Mouse (Mus musculus) layer of hippocampus, adult 9-11 months (tissue): ENCODE data around the gene BC017158.

Experiments used
- DNase-seq: peaks from one replicate; pipeline ENCODE4 v3.0.0; 2022

BC017158 gene

GRCm38 (mm10) chr7:128307851-128308250 is 9.9 kb upstream of the BC017158 start:
- no peak for DNase-seq

- peak; percentile 31 for DNase-seq
Observed at GRCm38 (mm10) chr7:128304907-128305306, 6.9 kb upstream of the BC017158 start.

- no peak for DNase-seq
Observed at GRCm38 (mm10) chr7:128304198-128304597, 6.2 kb upstream of the BC017158 start.

GRCm38 (mm10) chr7:128302151-128302550 is 4.2 kb upstream of the BC017158 start:
- no peak for DNase-seq

- DNase-seq = no peak
Observed at GRCm38 (mm10) chr7:128300952-128301351, 3.0 kb upstream of the BC017158 start.

- peak; percentile 22 for DNase-seq
Observed at GRCm38 (mm10) chr7:128298481-128299342, 742 bp upstream of the BC017158 start.

GRCm38 (mm10) chr7:128297291-128297616 is 716 bp downstream of the BC017158 start:
- no peak for DNase-seq

GRCm38 (mm10) chr7:128296514-128296913 is 1.5 kb downstream of the BC017158 start:
- no peak for DNase-seq

GRCm38 (mm10) chr7:128294785-128295184 is 3.2 kb downstream of the BC017158 start:
- DNase-seq = no peak

GRCm38 (mm10) chr7:128288923-128289544 is 8.9 kb downstream of the BC017158 start:
- no peak for DNase-seq

GRCm38 (mm10) chr7:128285060-128285459 is 12.9 kb downstream of the BC017158 start:
- DNase-seq = no peak

GRCm38 (mm10) chr7:128284047-128284446 is 13.9 kb downstream of the BC017158 start:
- no peak for DNase-seq

- no peak for DNase-seq
Observed at GRCm38 (mm10) chr7:128282532-128283244, 15.3 kb downstream of the BC017158 start.

GRCm38 (mm10) chr7:128281765-128282164 is 16.2 kb downstream of the BC017158 start:
- no peak for DNase-seq

GRCm38 (mm10) chr7:128279750-128280149 is 18.2 kb downstream of the BC017158 start:
- DNase-seq = no peak

GRCm38 (mm10) chr7:128276051-128276450 is 21.9 kb downstream of the BC017158 start:
- no peak for DNase-seq

GRCm38 (mm10) chr7:128271496-128271895 is 26.5 kb downstream of the BC017158 start:
- DNase-seq = no peak

- DNase-seq = no peak
Observed at GRCm38 (mm10) chr7:128270431-128270850, 27.5 kb downstream of the BC017158 start.

GRCm38 (mm10) chr7:128267813-128268212 is 30.2 kb downstream of the BC017158 start:
- no peak for DNase-seq

GRCm38 (mm10) chr7:128267391-128267790 is 30.6 kb downstream of the BC017158 start:
- no peak for DNase-seq

GRCm38 (mm10) chr7:128266056-128266455 is 31.9 kb downstream of the BC017158 start:
- DNase-seq = no peak

- no peak for DNase-seq
Observed at GRCm38 (mm10) chr7:128265411-128265810, 32.6 kb downstream of the BC017158 start, which contains the start of gene Slc5a2. Gene Slc5a2, plus strand, starts transcription at chr7:128265657.

GRCm38 (mm10) chr7:128256783-128257334 is 41.1 kb downstream of the BC017158 start:
- no peak for DNase-seq
